Mouse (Mus musculus): ENCODE data around the gene Acsl3.

- TF ChIP-seq TAL1 (conservative IDR thresholded peaks at IDR 0.05; ENCODE audit: low read depth, low read length): no peak
- no peak for TF ChIP-seq CTCF (IDR thresholded peaks at IDR 0.05; ENCODE audit: low read depth, low read length)
- TF ChIP-seq GATA1 (IDR thresholded peaks at IDR 0.05; ENCODE audit: borderline replicate concordance, low read length): no peak
These were observed 500 bp upstream of the Acsl3 start for GRCm38 (mm10) chr1:78657021-78657629.

Measured in G1E (cell line).